Mouse (Mus musculus): ENCODE data around the gene Sar1b. TPM values are rescaled to one million over a fixed set of nuclear protein-coding genes. Genes with fewer than 3 reads are reported as not detected.
"Not testable (repeated sequence)": the region's sequence is repeated elsewhere in the genome, so short reads cannot be mapped to it uniquely, and the experiment has no call there.

The Sar1b gene
- total and polyA plus RNA-seq, 3 experiments: 64.2 to 149 (median 123) TPM

GRCm38 (mm10) chr11:51757625-51758024 is 5.9 kb upstream of the Sar1b start:
- H3K4me3 ChIP-seq: no peak overlapping the region
- WGBS: 89% methylated on average over 5 of the region's 5 CpGs
- H3K36me3 ChIP-seq (ENCODE audit: control insufficient read depth, insufficient read depth, low read length): peaks cover 6% of the 10 kb centered on the region
- peaks cover 4% of the 10 kb centered on the region; the same call in 1 of the 2 replicates for H3K79me2 ChIP-seq (replicated peaks; ENCODE audit: control insufficient read depth, insufficient read depth, low read length)
- no peaks in the 10 kb centered on the region for H3K27me3 ChIP-seq (ENCODE audit: control insufficient read depth, insufficient read depth, low read length)
- peaks cover 3% of the 10 kb centered on the region; the same call in 1 of the 2 replicates for H3K4me1 ChIP-seq (ENCODE audit: control insufficient read depth, insufficient read depth, low read length)
- DNase-seq: no peak
- TF ChIP-seq POLR2A (IDR thresholded peaks at IDR 0.05; ENCODE audit: insufficient read depth, low read depth, low read length) (no peak), CTCF (IDR thresholded peaks at IDR 0.05) (no peak), EP300 (IDR thresholded peaks at IDR 0.05; ENCODE audit: insufficient read depth, low read depth, low read length) (no peak)
- H3K9ac ChIP-seq (ENCODE audit: low read depth, low read length): no peak overlapping the region
- intact Hi-C loops (cut with DNase I): loop anchor here (5.0 kb wide), 1 partner anchor 140 kb away; the partner anchor contains the start of gene Nhp2
- H3K27ac ChIP-seq: no peak overlapping the region

- WGBS: 86% methylated on average over 5 of the region's 5 CpGs
- not testable (repeated sequence) for H3K27me3 ChIP-seq (ENCODE audit: control insufficient read depth, insufficient read depth, low read length); H3K9ac ChIP-seq (ENCODE audit: low read depth, low read length); DNase-seq; H3K4me3 ChIP-seq; H3K36me3 ChIP-seq (ENCODE audit: control insufficient read depth, insufficient read depth, low read length); H3K27ac ChIP-seq; H3K79me2 ChIP-seq (replicated peaks; ENCODE audit: control insufficient read depth, insufficient read depth, low read length); H3K4me1 ChIP-seq (ENCODE audit: control insufficient read depth, insufficient read depth, low read length)
- intact Hi-C loops (cut with DNase I): loop anchor here (5.0 kb wide), 1 partner anchor 141 kb away; the partner anchor contains the start of gene Nhp2
These were observed 5.3 kb upstream of the Sar1b start for GRCm38 (mm10) chr11:51758207-51758606.

- Histone ChIP-seq H3K4me3 (no peak overlapping the region), H3K9ac (ENCODE audit: low read depth, low read length) (no peak overlapping the region), H3K36me3 (ENCODE audit: control insufficient read depth, insufficient read depth, low read length) (peaks cover 6% of the 10 kb centered on the region), H3K27ac (no peak overlapping the region), H3K79me2 (replicated peaks; ENCODE audit: control insufficient read depth, insufficient read depth, low read length) (peaks cover 4% of the 10 kb centered on the region; the same call in 1 of the 2 replicates), H3K27me3 (ENCODE audit: control insufficient read depth, insufficient read depth, low read length) (no peaks in the 10 kb centered on the region), H3K4me1 (ENCODE audit: control insufficient read depth, insufficient read depth, low read length) (peaks cover 3% of the 10 kb centered on the region)
- intact Hi-C loops (cut with DNase I): loop anchor here (5.0 kb wide), 1 partner anchor 142 kb away; the partner anchor contains the start of gene Nhp2
- 72% methylated on average over 2 of the region's 2 CpGs for WGBS
- no peak for DNase-seq
- TF ChIP-seq POLR2A (IDR thresholded peaks at IDR 0.05; ENCODE audit: insufficient read depth, low read depth, low read length) (no peak), CTCF (IDR thresholded peaks at IDR 0.05) (no peak), EP300 (IDR thresholded peaks at IDR 0.05; ENCODE audit: insufficient read depth, low read depth, low read length) (no peak)
These were observed 4.2 kb upstream of the Sar1b start for GRCm38 (mm10) chr11:51759251-51759650.

- peaks cover 6% of the 10 kb centered on the region for H3K4me1 ChIP-seq (ENCODE audit: control insufficient read depth, insufficient read depth, low read length)
- H3K4me3 ChIP-seq: no peak overlapping the region
- H3K79me2 ChIP-seq (replicated peaks; ENCODE audit: control insufficient read depth, insufficient read depth, low read length): peaks cover 2% of the 10 kb centered on the region; the same call in 1 of the 2 replicates
- no peak for DNase-seq
- WGBS: 83% methylated on average over 6 of the region's 6 CpGs
- H3K9ac ChIP-seq (ENCODE audit: low read depth, low read length): no peak overlapping the region
- intact Hi-C loops (cut with DNase I): loop anchor here (5.0 kb wide), 2 partner anchors 143 to 242 kb away; partner anchors contain the start of genes Cdkl3, Nhp2 and Ube2b
- no peak overlapping the region for H3K27ac ChIP-seq
- peaks cover 4% of the 10 kb centered on the region; the same call in 1 of the 2 replicates for H3K36me3 ChIP-seq (ENCODE audit: control insufficient read depth, insufficient read depth, low read length)
- no peaks in the 10 kb centered on the region for H3K27me3 ChIP-seq (ENCODE audit: control insufficient read depth, insufficient read depth, low read length)
- TF ChIP-seq EP300 (IDR thresholded peaks at IDR 0.05; ENCODE audit: insufficient read depth, low read depth, low read length) (no peak), POLR2A (IDR thresholded peaks at IDR 0.05; ENCODE audit: insufficient read depth, low read depth, low read length) (no peak), CTCF (IDR thresholded peaks at IDR 0.05) (no peak)
These were observed 3.4 kb upstream of the Sar1b start for GRCm38 (mm10) chr11:51759941-51760657.

- intact Hi-C loops (cut with DNase I): loop anchor here (5.0 kb wide), 1 partner anchor 241 kb away; the partner anchor contains the start of genes Cdkl3 and Ube2b
- H3K4me3 ChIP-seq: no peak overlapping the region
These were observed 2.2 kb upstream of the Sar1b start for GRCm38 (mm10) chr11:51761241-51761640.

GRCm38 (mm10) chr11:51763955-51764354 is 468 bp downstream of the Sar1b start:
- H3K27ac ChIP-seq: peak overlapping the region; percentile 78
- TF ChIP-seq CTCF (IDR thresholded peaks at IDR 0.05): no peak
- TF ChIP-seq EP300 (IDR thresholded peaks at IDR 0.05; ENCODE audit: insufficient read depth, low read depth, low read length): no peak
- no peak for TF ChIP-seq POLR2A (IDR thresholded peaks at IDR 0.05; ENCODE audit: insufficient read depth, low read depth, low read length)
- no peak for DNase-seq
- WGBS: 4% methylated on average over 13 of the region's 13 CpGs
- peaks cover 3% of the 10 kb centered on the region for H3K79me2 ChIP-seq (replicated peaks; ENCODE audit: control insufficient read depth, insufficient read depth, low read length)
- peak overlapping the region; percentile 87 for H3K9ac ChIP-seq (ENCODE audit: low read depth, low read length)
- H3K36me3 ChIP-seq (ENCODE audit: control insufficient read depth, insufficient read depth, low read length): peaks cover 4% of the 10 kb centered on the region
- peak overlapping the region; percentile 100 for H3K4me3 ChIP-seq
- peaks cover 7% of the 10 kb centered on the region for H3K4me1 ChIP-seq (ENCODE audit: control insufficient read depth, insufficient read depth, low read length)
- H3K27me3 ChIP-seq (ENCODE audit: control insufficient read depth, insufficient read depth, low read length): no peaks in the 10 kb centered on the region
- intact Hi-C loops (cut with DNase I): loop anchor here (5.0 kb wide), 1 partner anchor 238 kb away; the partner anchor contains the start of genes Cdkl3 and Ube2b

More at GRCm38 (mm10) chr11:51761241-51761640, 2.2 kb upstream of the Sar1b start:
- Histone ChIP-seq H3K4me1 (ENCODE audit: control insufficient read depth, insufficient read depth, low read length) (peaks cover 6% of the 10 kb centered on the region), H3K36me3 (ENCODE audit: control insufficient read depth, insufficient read depth, low read length) (peaks cover 4% of the 10 kb centered on the region; the same call in 1 of the 2 replicates), H3K27me3 (ENCODE audit: control insufficient read depth, insufficient read depth, low read length) (no peaks in the 10 kb centered on the region), H3K27ac (no peak overlapping the region), H3K79me2 (replicated peaks; ENCODE audit: control insufficient read depth, insufficient read depth, low read length) (peaks cover 1% of the 10 kb centered on the region), H3K9ac (ENCODE audit: low read depth, low read length) (no peak overlapping the region)
- no peak for DNase-seq
- WGBS: 68% methylated on average over 5 of the region's 5 CpGs
- TF ChIP-seq EP300 (IDR thresholded peaks at IDR 0.05; ENCODE audit: insufficient read depth, low read depth, low read length) (no peak), POLR2A (IDR thresholded peaks at IDR 0.05; ENCODE audit: insufficient read depth, low read depth, low read length) (no peak), CTCF (IDR thresholded peaks at IDR 0.05) (no peak)

All from heart, adult 2 months (tissue).